Mouse (Mus musculus) lung, embryonic 14.5 days (tissue): ENCODE data around the gene Rpl13a. TPM values are rescaled to one million over a fixed set of nuclear protein-coding genes. Genes with fewer than 3 reads are reported as not detected.

ENCODE experiments used
- ATAC-seq: fragments of 200-750 bp; cut with Nextera tagmentation; 2 replicates; pipeline ENCODE4 v1.8.0; 2017; ENCODE audit warnings: mild to moderate bottlenecking, moderate TSS enrichment, moderate library complexity; ENCODE audit not compliant: insufficient read depth
- DNase-seq: peaks from one replicate; pipeline ENCODE4 v3.0.0-alpha.2; 2015
- H3K27ac ChIP-seq: fragments of 300-500 bp; sonication (generic); 2 replicates; pipeline ENCODE4 v1.5.1; 2014; ENCODE audit warnings: low read depth, mild to moderate bottlenecking, moderate library complexity
- H3K27me3 ChIP-seq: fragments of 300-500 bp; sonication (generic); 2 replicates; pipeline ENCODE4 v1.6.1; 2014; ENCODE audit warnings: low read length, control low read depth; ENCODE audit not compliant: insufficient read depth
- H3K36me3 ChIP-seq: fragments of 300-500 bp; sonication (generic); 2 replicates; pipeline ENCODE4 v1.6.1; 2014; ENCODE audit warnings: control low read depth; ENCODE audit not compliant: insufficient read depth
- H3K4me1 ChIP-seq: fragments of 300-500 bp; sonication (generic); 2 replicates; pipeline ENCODE4 v1.6.1; 2014; ENCODE audit warnings: antibody characterized with exemption, control low read depth; ENCODE audit not compliant: insufficient read depth
- H3K4me2 ChIP-seq: fragments of 300-500 bp; sonication (generic); 2 replicates; pipeline ENCODE4 v1.6.1; 2014; ENCODE audit warnings: mild to moderate bottlenecking
- H3K4me3 ChIP-seq: fragments of 300-500 bp; sonication (generic); 2 replicates; pipeline ENCODE4 v1.5.1; 2014; ENCODE audit warnings: low read depth, low read length
- H3K9ac ChIP-seq: fragments of 300-500 bp; sonication (generic); 2 replicates; pipeline ENCODE4 v1.6.1; 2014
- H3K9me3 ChIP-seq: fragments of 300-500 bp; sonication (generic); 2 replicates; pipeline ENCODE4 v1.6.1; 2016; ENCODE audit warnings: low read depth, low read length, control low read depth
- CTCF ChIP-seq: IDR thresholded peaks from 2 replicates; pipeline ENCODE4 v1.5.1; 2016; ENCODE audit warnings: antibody characterized with exemption, low read depth
- WGBS: fragments of 180-500 bp; shearing (Covaris S2); extraction: QIAGEN DNeasy Blood & Tissue Kit; methylation state at CpG from one replicate; pipeline ENCODE4 v1.1.7; 2014; 5-methylcytosine and 5-hydroxymethylcytosine counted together
- polyA plus RNA-seq: library from polyadenylated mRNA; unstranded; fragments of >200 nt; fragmentation: Nextera tagmentation; extraction: Ambion mirVana; gene quantifications from 2 replicates; pipeline ENCODE4 v1.2.1, GENCODE M21; 2014

The Rpl13a gene
- polyA plus RNA-seq, 1 experiment from 2014 or later = 1,527 TPM

DNA sequence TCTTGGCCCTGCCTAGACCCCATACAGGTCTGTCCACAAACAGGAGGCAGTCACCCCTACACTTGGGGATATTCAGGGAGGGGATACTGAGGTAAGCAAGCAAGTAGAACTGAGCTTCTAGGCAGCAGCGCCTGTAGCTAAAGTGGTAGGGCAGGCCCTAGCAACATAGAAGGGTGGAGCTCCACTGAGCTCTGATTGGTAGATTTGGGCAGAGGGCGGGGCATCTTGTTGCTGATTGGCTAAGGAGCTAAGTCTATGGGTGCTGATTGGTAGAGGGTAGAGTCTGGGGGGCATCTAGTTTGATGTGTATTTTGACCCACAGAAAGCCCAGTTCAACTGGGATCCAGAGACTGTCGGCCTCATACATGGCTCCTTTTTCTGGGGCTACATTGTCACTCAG, 40.9 kb upstream of the Rpl13a start:
- no peak for TF ChIP-seq CTCF
- Histone ChIP-seq H3K4me1 (no peaks in the 10 kb centered on the region), H3K36me3 (no peaks in the 10 kb centered on the region), H3K27me3 (peaks cover 65% of the 10 kb centered on the region), H3K4me3 (no peak overlapping the region), H3K9ac (no peak overlapping the region), H3K9me3 (peaks cover 17% of the 10 kb centered on the region), H3K4me2 (no peak overlapping the region), H3K27ac (no peak overlapping the region)
- 85% methylated on average over 3 of the region's 3 CpGs for WGBS
- DNase-seq (no peak), ATAC-seq (no peak)

DNA sequence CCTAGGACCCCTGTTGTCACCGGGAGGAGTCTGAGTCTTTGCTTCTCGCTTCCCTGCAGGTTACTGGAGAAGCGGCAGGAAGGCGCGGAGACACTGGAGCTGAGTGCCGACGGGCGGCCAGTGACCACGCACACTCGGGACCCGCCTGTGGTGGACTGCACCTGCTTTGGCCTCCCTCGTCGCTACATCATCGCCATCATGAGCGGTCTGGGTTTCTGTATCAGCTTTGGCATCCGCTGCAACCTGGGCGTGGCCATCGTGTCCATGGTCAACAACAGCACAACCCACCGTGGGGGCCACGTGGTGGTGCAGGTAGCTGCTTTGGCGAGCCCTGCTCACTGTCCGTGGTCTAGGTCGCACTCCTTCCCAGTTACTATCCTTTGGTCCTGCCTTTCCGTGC, 40.1 kb upstream of the Rpl13a start:
- DNase-seq = no peak
- Histone ChIP-seq H3K27me3 (peaks cover 67% of the 10 kb centered on the region), H3K9me3 (peaks cover 17% of the 10 kb centered on the region), H3K4me3 (no peak overlapping the region), H3K36me3 (no peaks in the 10 kb centered on the region), H3K4me1 (no peaks in the 10 kb centered on the region), H3K4me2 (no peak overlapping the region), H3K9ac (no peak overlapping the region), H3K27ac (no peak overlapping the region)
- ATAC-seq = no peak
- no peak for TF ChIP-seq CTCF
- WGBS = 6% methylated on average over 24 of the region's 24 CpGs

DNA sequence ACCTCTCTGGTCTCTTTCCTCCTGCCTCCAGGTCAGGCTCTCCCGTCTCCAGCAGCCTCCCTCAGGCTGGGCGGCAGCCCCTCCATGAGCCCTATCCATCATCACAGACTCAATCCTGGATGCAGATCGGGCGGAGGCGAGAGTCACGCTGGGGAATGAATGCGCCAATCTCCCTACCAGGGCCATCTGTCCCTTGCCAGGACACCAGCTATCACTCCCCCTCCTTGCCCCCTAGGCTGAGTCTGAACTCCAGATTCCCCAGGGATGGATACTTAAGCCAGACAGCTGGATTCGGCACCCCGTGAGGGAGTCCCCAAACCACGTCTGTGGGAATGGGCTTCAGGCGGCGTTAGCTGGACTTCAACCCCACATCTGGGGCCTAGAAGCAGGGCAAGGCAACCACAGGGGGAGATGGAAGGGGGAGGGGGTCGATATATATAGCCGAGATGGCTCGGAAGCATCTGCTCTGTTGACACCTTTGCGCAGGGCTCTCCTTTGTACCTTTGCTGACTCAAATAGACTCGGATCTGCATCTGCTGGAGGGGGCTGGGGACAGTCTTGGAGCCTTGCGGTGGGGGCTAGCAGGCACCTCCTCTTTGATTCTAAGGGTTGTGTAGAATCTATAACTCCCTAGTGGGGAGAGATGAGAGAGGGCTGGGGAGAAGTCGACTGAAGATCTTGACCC, 39.3 kb upstream of the Rpl13a start:
- Histone ChIP-seq H3K27me3 (peaks cover 74% of the 10 kb centered on the region), H3K9ac (no peak overlapping the region), H3K4me2 (no peak overlapping the region), H3K4me3 (no peak overlapping the region), H3K4me1 (no peaks in the 10 kb centered on the region), H3K27ac (no peak overlapping the region), H3K9me3 (peaks cover 17% of the 10 kb centered on the region), H3K36me3 (no peaks in the 10 kb centered on the region)
- ATAC-seq (no peak), DNase-seq (no peak)
- no peak for TF ChIP-seq CTCF
- 3% methylated on average over 19 of the region's 19 CpGs for WGBS

DNA sequence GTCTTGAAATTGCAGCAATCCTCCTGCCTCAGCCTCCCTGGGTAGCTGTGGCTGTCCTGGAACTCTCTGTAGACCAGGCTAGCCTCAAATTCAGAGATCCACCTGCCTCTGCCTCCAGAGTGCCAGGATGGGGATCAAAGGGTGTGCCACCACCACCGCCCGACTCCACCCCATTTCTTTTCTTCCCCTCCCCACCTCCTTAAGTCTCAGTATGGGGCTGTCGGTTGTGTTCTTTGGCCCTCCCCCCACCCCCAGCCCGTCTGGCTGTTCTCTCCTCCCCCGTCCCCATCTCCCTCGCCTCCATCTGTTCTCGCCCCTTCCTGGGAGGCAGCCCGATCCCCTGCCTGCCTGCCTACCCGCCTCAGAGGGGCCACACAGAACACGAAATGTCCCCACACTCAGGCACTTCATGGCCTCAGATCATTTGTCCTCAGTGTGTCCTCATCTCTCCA, 38.4 kb upstream of the Rpl13a start:
- H3K4me3 ChIP-seq = no peak overlapping the region
- H3K4me2 ChIP-seq = no peak overlapping the region
- TF ChIP-seq CTCF = no peak
- DNase-seq = no peak
- H3K9me3 ChIP-seq = peaks cover 17% of the 10 kb centered on the region
- no peak overlapping the region for H3K9ac ChIP-seq
- H3K27ac ChIP-seq = no peak overlapping the region
- no peak for ATAC-seq
- 15% methylated on average over 9 of the region's 10 CpGs for WGBS
- H3K27me3 ChIP-seq = peaks cover 80% of the 10 kb centered on the region
- no peaks in the 10 kb centered on the region for H3K36me3 ChIP-seq
- H3K4me1 ChIP-seq = peaks cover 4% of the 10 kb centered on the region; the same call in 1 of the 2 replicates

DNA sequence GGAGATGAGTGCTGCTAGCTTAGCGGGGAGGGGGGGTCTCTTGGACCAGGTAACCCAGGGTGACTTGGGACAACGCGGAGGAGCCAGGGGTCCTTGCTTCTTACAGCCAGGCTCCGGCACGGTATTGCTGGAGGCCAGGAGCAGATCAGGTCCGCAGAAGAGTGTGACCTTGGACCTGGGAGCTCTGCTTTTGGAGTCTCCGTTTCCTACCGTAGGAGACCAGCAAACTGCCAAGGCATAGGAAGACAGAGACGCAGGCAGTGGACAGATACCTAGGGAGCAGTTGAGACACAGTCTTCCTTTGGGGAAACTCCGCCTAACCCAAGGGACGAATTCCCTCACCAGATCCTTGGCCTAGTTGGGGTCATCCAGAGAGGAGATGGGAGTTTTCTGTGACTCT, 37.1 kb upstream of the Rpl13a start:
- H3K27me3 ChIP-seq = peaks cover 80% of the 10 kb centered on the region
- TF ChIP-seq CTCF = no peak
- no peak overlapping the region for H3K27ac ChIP-seq
- peaks cover 17% of the 10 kb centered on the region for H3K9me3 ChIP-seq
- 43% methylated on average over 11 of the region's 11 CpGs for WGBS
- no peak overlapping the region for H3K9ac ChIP-seq
- no peaks in the 10 kb centered on the region for H3K36me3 ChIP-seq
- H3K4me1 ChIP-seq = peaks cover 4% of the 10 kb centered on the region; the same call in 1 of the 2 replicates
- DNase-seq = no peak
- no peak overlapping the region for H3K4me2 ChIP-seq
- no peak overlapping the region for H3K4me3 ChIP-seq
- ATAC-seq = no peak

DNA sequence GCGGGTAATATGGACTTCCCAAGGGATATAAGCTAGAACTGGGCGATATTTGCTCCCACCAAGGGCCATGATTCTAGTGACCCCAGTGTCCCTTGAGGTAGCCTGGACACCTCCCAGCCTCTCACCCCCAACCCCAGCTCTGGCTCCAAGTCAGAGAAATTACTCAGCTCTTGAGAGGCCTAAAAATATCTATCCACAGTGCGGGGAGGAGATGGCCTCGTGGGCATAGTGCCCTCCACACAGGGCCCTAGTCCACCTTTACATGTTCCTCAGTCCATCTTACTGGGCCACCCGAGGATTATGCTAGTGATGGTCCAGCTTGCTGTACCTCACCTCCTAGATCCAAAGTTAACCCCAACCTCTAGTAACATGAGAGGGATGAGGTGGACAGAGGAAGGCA, 36.3 kb upstream of the Rpl13a start:
- Histone ChIP-seq H3K4me2 (no peak overlapping the region), H3K4me1 (peaks cover 4% of the 10 kb centered on the region; the same call in 1 of the 2 replicates), H3K4me3 (no peak overlapping the region), H3K9ac (no peak overlapping the region), H3K36me3 (peaks cover 7% of the 10 kb centered on the region; the same call in 1 of the 2 replicates), H3K27ac (no peak overlapping the region), H3K9me3 (peaks cover 11% of the 10 kb centered on the region), H3K27me3 (peaks cover 75% of the 10 kb centered on the region)
- no peak for TF ChIP-seq CTCF
- ATAC-seq (no peak), DNase-seq (no peak)
- WGBS = 60% methylated on average over 5 of the region's 5 CpGs

DNA sequence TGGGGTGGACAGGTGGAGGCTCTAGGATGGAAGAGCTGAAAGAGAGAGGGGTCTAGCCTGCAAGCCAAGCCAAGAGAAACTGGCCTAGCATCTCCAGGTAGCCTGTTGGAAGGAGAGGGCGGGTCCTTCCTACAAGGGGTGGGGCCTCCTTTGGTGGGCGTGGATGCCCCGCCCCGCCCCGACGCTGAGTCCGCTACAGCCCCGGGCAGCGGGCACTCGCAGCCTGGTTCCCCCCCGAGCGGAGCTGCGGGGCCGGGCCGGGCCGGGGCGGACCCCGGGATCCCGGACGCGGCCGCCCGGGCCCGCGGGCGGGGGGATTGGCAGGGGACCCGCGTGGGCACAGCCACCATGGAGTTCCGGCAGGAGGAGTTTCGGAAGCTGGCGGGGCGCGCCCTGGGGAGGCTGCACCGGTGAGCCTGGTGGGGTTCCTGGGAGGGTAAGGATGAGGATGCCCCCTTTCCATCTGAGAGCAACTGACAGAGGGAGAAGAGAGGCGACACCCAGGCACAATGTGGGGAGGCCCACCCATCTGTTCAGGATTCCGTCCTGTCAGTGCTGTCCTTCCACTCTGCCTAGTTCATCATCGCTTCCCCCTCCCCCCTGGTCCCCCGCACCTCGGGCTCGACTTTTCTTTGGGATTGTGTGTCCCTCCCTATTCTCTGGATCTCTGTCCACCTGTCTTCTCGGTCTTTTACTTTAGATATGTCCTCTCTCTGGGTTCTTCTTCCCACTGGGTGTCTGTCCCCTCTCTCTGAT, 35.4 kb upstream of the Rpl13a start, which contains the start of gene Slc17a7:
Gene Slc17a7 (plus strand): TSS at position 215 of the 756 bp plus-strand sequence.
- DNase-seq (peak; percentile 60), ATAC-seq (no peak)
- Histone ChIP-seq H3K4me3 (peak within 1 kb of the TSS; percentile 39), H3K9ac (peak within 1 kb of the TSS; percentile 38), H3K4me1 (peaks cover 4% of the 10 kb centered on the region; the same call in 1 of the 2 replicates), H3K4me2 (peak within 1 kb of the TSS; percentile 72), H3K27ac (no peak within 1 kb of the TSS), H3K27me3 (peaks cover 66% of the 10 kb centered on the region), H3K9me3 (peaks cover 2% of the 10 kb centered on the region; the same call in 1 of the 2 replicates), H3K36me3 (peaks cover 15% of the 10 kb centered on the region; the same call in 1 of the 2 replicates)
- no peak for TF ChIP-seq CTCF
- 1% methylated on average over 39 of the region's 41 CpGs for WGBS
